Mouse (Mus musculus) midbrain, embryonic 13.5 days (tissue): ENCODE measurements around the gene Mrps7. TPM values are rescaled to one million over a fixed set of nuclear protein-coding genes. Genes with fewer than 3 reads are reported as not detected.

Experiments
- ATAC-seq: fragments of 200-750 bp; cut with Nextera tagmentation; 2 replicates; pipeline ENCODE4 v1.8.0; 2017; ENCODE audit warnings: mild to moderate bottlenecking, moderate TSS enrichment, moderate library complexity
- H3K27ac ChIP-seq: fragments of 300-500 bp; sonication (generic); 2 replicates; pipeline ENCODE4 v1.5.1; 2015; ENCODE audit warnings: inconsistent platforms, mild to moderate bottlenecking, moderate library complexity
- H3K27me3 ChIP-seq: fragments of 300-500 bp; sonication (generic); 2 replicates; pipeline ENCODE4 v1.6.1; 2015; ENCODE audit warnings: mild to moderate bottlenecking, inconsistent platforms
- H3K36me3 ChIP-seq: fragments of 300-500 bp; sonication (generic); 2 replicates; pipeline ENCODE4 v1.6.1; 2015; ENCODE audit warnings: mild to moderate bottlenecking, inconsistent platforms
- H3K4me1 ChIP-seq: fragments of 300-500 bp; sonication (generic); replicated peaks from 2 replicates; pipeline ENCODE4 v1.6.1; 2015; ENCODE audit warnings: inconsistent platforms
- H3K4me2 ChIP-seq: fragments of 300-500 bp; sonication (generic); replicated peaks from 2 replicates; pipeline ENCODE4 v1.6.1; 2015; ENCODE audit warnings: moderate library complexity, mild to moderate bottlenecking, inconsistent platforms
- H3K4me3 ChIP-seq: fragments of 300-500 bp; sonication (generic); replicated peaks from 2 replicates; pipeline ENCODE4 v1.5.1; 2015; ENCODE audit warnings: mild to moderate bottlenecking, inconsistent platforms
- H3K9ac ChIP-seq: fragments of 300-500 bp; sonication (generic); replicated peaks from 2 replicates; pipeline ENCODE4 v1.6.1; 2015; ENCODE audit warnings: mild to moderate bottlenecking, inconsistent platforms
- H3K9me3 ChIP-seq: fragments of 300-500 bp; sonication (generic); 2 replicates; pipeline ENCODE4 v1.6.1; 2016; ENCODE audit warnings: mild to moderate bottlenecking, inconsistent platforms
- WGBS: fragments of 180-500 bp; shearing (Covaris S2); methylation state at CpG from one replicate; pipeline ENCODE4 v1.1.7; 2015; 5-methylcytosine and 5-hydroxymethylcytosine counted together
- polyA plus RNA-seq: library from polyadenylated mRNA; unstranded; fragments of >200 nt; fragmentation: Nextera tagmentation; extraction: Ambion mirVana; gene quantifications from 2 replicates; pipeline ENCODE4 v1.2.1, GENCODE M21; 2015

Mrps7 gene
- polyA plus RNA-seq, 1 experiment from 2014 or later: 78.8 TPM

GRCm38 (mm10) chr11:115590526-115591075, 13.1 kb upstream of the Mrps7 start:
- Histone ChIP-seq H3K27ac (no peak overlapping the region), H3K4me2 (no peak overlapping the region), H3K9me3 (no peaks in the 10 kb centered on the region), H3K27me3 (no peaks in the 10 kb centered on the region), H3K4me3 (no peak overlapping the region), H3K9ac (no peak overlapping the region), H3K4me1 (no peaks in the 10 kb centered on the region), H3K36me3 (peaks cover 94% of the 10 kb centered on the region)
- WGBS: 95% methylated on average over 2 of the region's 2 CpGs
- no peak for ATAC-seq

GRCm38 (mm10) chr11:115595209-115595608, 8.5 kb upstream of the Mrps7 start:
- no peak overlapping the region for H3K27ac ChIP-seq
- H3K36me3 ChIP-seq: peaks cover 74% of the 10 kb centered on the region
- H3K9me3 ChIP-seq: no peaks in the 10 kb centered on the region
- H3K4me3 ChIP-seq: no peak overlapping the region
- no peaks in the 10 kb centered on the region for H3K4me1 ChIP-seq
- WGBS: 98% methylated on average over 3 of the region's 3 CpGs
- no peak overlapping the region for H3K9ac ChIP-seq
- no peak overlapping the region for H3K4me2 ChIP-seq
- H3K27me3 ChIP-seq: no peaks in the 10 kb centered on the region
- no peak for ATAC-seq

- Histone ChIP-seq H3K4me2 (no peak overlapping the region), H3K36me3 (peaks cover 49% of the 10 kb centered on the region), H3K4me3 (no peak overlapping the region), H3K4me1 (peaks cover 18% of the 10 kb centered on the region), H3K27ac (no peak overlapping the region), H3K9me3 (no peaks in the 10 kb centered on the region), H3K27me3 (no peaks in the 10 kb centered on the region), H3K9ac (no peak overlapping the region)
- WGBS: 94% methylated on average over 4 of the region's 4 CpGs
- no peak for ATAC-seq
These were observed 5.4 kb upstream of the Mrps7 start for GRCm38 (mm10) chr11:115598309-115598708.

- WGBS: 94% methylated on average over 7 of the region's 7 CpGs
These were observed 4.0 kb upstream of the Mrps7 start for GRCm38 (mm10) chr11:115599722-115600121.

GRCm38 (mm10) chr11:115600743-115601142, 3.0 kb upstream of the Mrps7 start:
- Histone ChIP-seq H3K27me3 (no peaks in the 10 kb centered on the region), H3K9me3 (no peaks in the 10 kb centered on the region), H3K4me2 (no peak overlapping the region), H3K4me1 (peaks cover 31% of the 10 kb centered on the region), H3K9ac (no peak overlapping the region), H3K36me3 (peaks cover 30% of the 10 kb centered on the region), H3K27ac (no peak overlapping the region), H3K4me3 (no peak overlapping the region)
- 98% methylated on average over 15 of the region's 15 CpGs for WGBS
- no peak for ATAC-seq

More at GRCm38 (mm10) chr11:115599722-115600121, 4.0 kb upstream of the Mrps7 start:
- no peak for ATAC-seq
- no peak overlapping the region for H3K4me3 ChIP-seq
- H3K9ac ChIP-seq: no peak overlapping the region
- no peaks in the 10 kb centered on the region for H3K27me3 ChIP-seq
- peaks cover 35% of the 10 kb centered on the region for H3K36me3 ChIP-seq
- H3K4me2 ChIP-seq: no peak overlapping the region
- no peaks in the 10 kb centered on the region for H3K9me3 ChIP-seq
- peaks cover 21% of the 10 kb centered on the region for H3K4me1 ChIP-seq
- H3K27ac ChIP-seq: no peak overlapping the region

GRCm38 (mm10) chr11:115601174-115601573, 2.6 kb upstream of the Mrps7 start:
- H3K27ac ChIP-seq: no peak overlapping the region
- H3K27me3 ChIP-seq: no peaks in the 10 kb centered on the region
- no peak overlapping the region for H3K4me2 ChIP-seq
- H3K36me3 ChIP-seq: peaks cover 30% of the 10 kb centered on the region
- H3K9me3 ChIP-seq: no peaks in the 10 kb centered on the region
- H3K9ac ChIP-seq: no peak overlapping the region
- peaks cover 31% of the 10 kb centered on the region for H3K4me1 ChIP-seq
- H3K4me3 ChIP-seq: no peak overlapping the region
- WGBS: 96% methylated on average over 4 of the region's 4 CpGs
- no peak for ATAC-seq

GRCm38 (mm10) chr11:115603128-115603475, 623 bp upstream of the Mrps7 start:
- H3K9me3 ChIP-seq: no peaks in the 10 kb centered on the region
- H3K4me2 ChIP-seq: peak overlapping the region; percentile 85
- peak overlapping the region; percentile 90 for H3K27ac ChIP-seq
- no peak for ATAC-seq
- peaks cover 32% of the 10 kb centered on the region for H3K36me3 ChIP-seq
- peak overlapping the region; percentile 97 for H3K9ac ChIP-seq
- WGBS: 7% methylated on average over 15 of the region's 15 CpGs
- peaks cover 31% of the 10 kb centered on the region for H3K4me1 ChIP-seq
- H3K27me3 ChIP-seq: no peaks in the 10 kb centered on the region
- H3K4me3 ChIP-seq: peak overlapping the region; percentile 96

GRCm38 (mm10) chr11:115604304-115604696, 575 bp downstream of the Mrps7 start:
- H3K9ac ChIP-seq: peak overlapping the region; percentile 97
- WGBS: under 1% methylated on average over 26 of the region's 26 CpGs
- H3K4me2 ChIP-seq: peak overlapping the region; percentile 85
- H3K27me3 ChIP-seq: no peaks in the 10 kb centered on the region
- peaks cover 31% of the 10 kb centered on the region for H3K4me1 ChIP-seq
- no peaks in the 10 kb centered on the region for H3K9me3 ChIP-seq
- H3K27ac ChIP-seq: peak overlapping the region; percentile 90
- peak; percentile 62 for ATAC-seq
- peak overlapping the region; percentile 96 for H3K4me3 ChIP-seq
- peaks cover 44% of the 10 kb centered on the region for H3K36me3 ChIP-seq

- ATAC-seq: no peak
- Histone ChIP-seq H3K36me3 (peaks cover 41% of the 10 kb centered on the region), H3K4me3 (no peak overlapping the region), H3K9ac (no peak overlapping the region), H3K9me3 (no peaks in the 10 kb centered on the region), H3K27ac (no peak overlapping the region), H3K4me1 (peaks cover 29% of the 10 kb centered on the region), H3K4me2 (no peak overlapping the region), H3K27me3 (0 out of 2 replicates have a peak, but pooled peaks cover 4% of the 10 kb centered on the region)
- 94% methylated on average over 18 of the region's 18 CpGs for WGBS
These were observed 3.0 kb downstream of the Mrps7 start for GRCm38 (mm10) chr11:115606733-115607132.

- H3K27me3 ChIP-seq: peaks cover 9% of the 10 kb centered on the region
- H3K9ac ChIP-seq: no peak overlapping the region
- H3K4me3 ChIP-seq: no peak overlapping the region
- no peak for ATAC-seq
- H3K9me3 ChIP-seq: no peaks in the 10 kb centered on the region
- no peak overlapping the region for H3K4me2 ChIP-seq
- WGBS: 81% methylated on average over 23 of the region's 23 CpGs
- H3K4me1 ChIP-seq: peaks cover 31% of the 10 kb centered on the region
- no peak overlapping the region for H3K27ac ChIP-seq
- peaks cover 41% of the 10 kb centered on the region for H3K36me3 ChIP-seq
These were observed 5.0 kb downstream of the Mrps7 start for GRCm38 (mm10) chr11:115608421-115609399.

GRCm38 (mm10) chr11:115609576-115609975, 5.9 kb downstream of the Mrps7 start:
- Histone ChIP-seq H3K4me2 (no peak overlapping the region), H3K27me3 (peaks cover 17% of the 10 kb centered on the region), H3K36me3 (peaks cover 45% of the 10 kb centered on the region), H3K9ac (no peak overlapping the region), H3K4me3 (no peak overlapping the region), H3K27ac (no peak overlapping the region), H3K4me1 (peaks cover 30% of the 10 kb centered on the region), H3K9me3 (no peaks in the 10 kb centered on the region)
- no peak for ATAC-seq
- WGBS: 78% methylated on average over 3 of the region's 3 CpGs

- Histone ChIP-seq H3K4me3 (no peak overlapping the region), H3K27me3 (peaks cover 21% of the 10 kb centered on the region), H3K9ac (no peak overlapping the region), H3K4me2 (no peak overlapping the region), H3K9me3 (no peaks in the 10 kb centered on the region), H3K4me1 (peaks cover 19% of the 10 kb centered on the region), H3K27ac (no peak overlapping the region), H3K36me3 (peaks cover 53% of the 10 kb centered on the region)
- no peak for ATAC-seq
- WGBS: 71% methylated on average over 6 of the region's 6 CpGs
These were observed 7.4 kb downstream of the Mrps7 start for GRCm38 (mm10) chr11:115611173-115611572.
